Mouse (Mus musculus) left cerebral cortex, postnatal 10 days (tissue): ENCODE data around the gene Tmco4. TPM values are rescaled to one million over a fixed set of nuclear protein-coding genes. Genes with fewer than 3 reads are reported as not detected.

Experiments used
- DNase-seq, 2 experiments: peaks; one replicate each; pipeline ENCODE4 v3.0.0; 2021 to 2022; ENCODE audit warnings: low spot score in 2 of 2, mixed read lengths in 1 of 2; ENCODE audit errors: extremely low spot score in 1 of 2
- intact Hi-C: fragments of 180-260 bp; cut with DNase I; formaldehyde crosslinking; loops from one replicate; pipeline ENCODE4 v1.15.1; 2025
- total RNA-seq, 2 experiments: library from RNA; stranded (reverse); gene quantifications; 2 replicates each; pipeline ENCODE4 v1.2.3; 2021

Gene Tmco4
- total RNA-seq, 2 experiments from 2014 or later = 1.3 to 1.7 TPM

GRCm38 (mm10) chr4:139079439-139079838 lies 106.8 kb downstream of the Tmco4 start:
- intact Hi-C loops = no loop called here
- no peak for DNase-seq

GRCm38 (mm10) chr4:139080259-139080658 lies 107.6 kb downstream of the Tmco4 start:
- intact Hi-C loops = no loop called here

GRCm38 (mm10) chr4:139081270-139081931 lies 108.7 kb downstream of the Tmco4 start:
- intact Hi-C loops = no loop called here
- no peak for DNase-seq

More at GRCm38 (mm10) chr4:139080259-139080658, 107.6 kb downstream of the Tmco4 start:
- no peak for DNase-seq

- peak; percentile 72 to 76 for DNase-seq
- intact Hi-C loops = no loop called here
Observed at GRCm38 (mm10) chr4:139082790-139083564, 110.3 kb downstream of the Tmco4 start.

- intact Hi-C loops = loop anchor here (5.0 kb wide), 3 partner anchors 167 to 252 kb away; no protein-coding TSS in a partner anchor
- DNase-seq = no peak
Observed at GRCm38 (mm10) chr4:139085337-139085736, 112.6 kb downstream of the Tmco4 start.

- peak; percentile 88 for DNase-seq
- intact Hi-C loops = loop anchor here (5.0 kb wide), 3 partner anchors 166 to 251 kb away; no protein-coding TSS in a partner anchor
Observed at GRCm38 (mm10) chr4:139086037-139086436, 113.3 kb downstream of the Tmco4 start.

- intact Hi-C loops = loop anchor here (5.0 kb wide), 3 partner anchors 165 to 250 kb away; no protein-coding TSS in a partner anchor
- DNase-seq = no peak
Observed at GRCm38 (mm10) chr4:139086984-139087383, 114.3 kb downstream of the Tmco4 start.

- DNase-seq = no peak
- intact Hi-C loops = loop anchor here (5.0 kb wide), 3 partner anchors 163 to 248 kb away; no protein-coding TSS in a partner anchor
Observed at GRCm38 (mm10) chr4:139088982-139089671, 116.4 kb downstream of the Tmco4 start.

- DNase-seq = no peak
- intact Hi-C loops = no loop called here
Observed at GRCm38 (mm10) chr4:139090303-139090940, 117.7 kb downstream of the Tmco4 start.

GRCm38 (mm10) chr4:139091066-139091465 lies 118.4 kb downstream of the Tmco4 start:
- intact Hi-C loops = no loop called here
- DNase-seq = peak in 1 of 2 experiments; percentile 49

- DNase-seq = peak in 1 of 2 experiments; percentile 60
- intact Hi-C loops = no loop called here
Observed at GRCm38 (mm10) chr4:139091478-139092355, 119.0 kb downstream of the Tmco4 start.

GRCm38 (mm10) chr4:139092356-139093195 lies 119.9 kb downstream of the Tmco4 start, which contains the start of gene Nbl1:
TSS of gene Nbl1 (minus strand) at chr4:139092993.
- intact Hi-C loops = no loop called here
- peak in 1 of 2 experiments; percentile 87 for DNase-seq

- no peak for DNase-seq
Observed at GRCm38 (mm10) chr4:139093196-139093530, 120.5 kb downstream of the Tmco4 start.

GRCm38 (mm10) chr4:139095406-139095805 lies 122.7 kb downstream of the Tmco4 start:
- DNase-seq = no peak

More at GRCm38 (mm10) chr4:139093196-139093530, 120.5 kb downstream of the Tmco4 start:
- intact Hi-C loops = no loop called here

GRCm38 (mm10) chr4:139096201-139096600 lies 123.5 kb downstream of the Tmco4 start:
- no peak for DNase-seq
- intact Hi-C loops = no loop called here

More at GRCm38 (mm10) chr4:139095406-139095805, 122.7 kb downstream of the Tmco4 start:
- intact Hi-C loops = no loop called here

GRCm38 (mm10) chr4:139100326-139100725 lies 127.6 kb downstream of the Tmco4 start:
- intact Hi-C loops = no loop called here
- no peak for DNase-seq

- intact Hi-C loops = no loop called here
- DNase-seq = peak in 1 of 2 experiments; percentile 60
Observed at GRCm38 (mm10) chr4:139101546-139101945, 128.9 kb downstream of the Tmco4 start.
